Comparison of ENCODE assay signal across 15 mouse cellular contexts in the genomic region with DNA sequence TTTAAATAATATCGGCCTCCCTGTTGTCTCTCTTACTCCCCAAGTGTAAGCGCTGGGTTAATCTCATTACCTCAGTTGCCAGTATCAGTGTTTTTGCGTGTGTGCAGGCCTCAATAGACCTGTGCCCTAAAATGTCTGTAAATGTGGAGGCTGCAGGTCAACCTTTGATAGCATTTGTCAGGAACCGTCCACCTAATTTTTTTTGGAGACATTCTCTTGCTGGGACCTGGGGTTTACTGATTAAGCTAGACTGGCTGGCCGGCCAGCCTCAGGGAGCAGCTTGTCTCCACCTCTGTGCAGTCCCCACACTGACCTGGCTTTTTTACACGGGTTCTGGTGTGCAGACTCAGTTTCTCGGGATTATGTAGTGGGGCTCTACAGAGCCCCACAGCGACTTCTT. TPM values are rescaled to one million over a fixed set of nuclear protein-coding genes. Genes with fewer than 3 reads are reported as not detected.
DNase-seq lines count a peak whose midpoint lies in the region; ATAC-seq and TF ChIP-seq lines count a peak whose summit lies in the region.
"Had no signal": no experiment of that assay in that cellular context is flagged by ENCODE, and none has a peak within 500 bp of the region (broad histone marks: within the 10 kb centered on the region; RNA-seq: fewer than 3 reads in every experiment).

No protein-coding gene starts in this region.

- peak overlapping the region; percentile 42; the same call in 1 of the 2 replicates for H3K27ac ChIP-seq in heart, embryonic 13.5 days (replicated peaks)
- peak overlapping the region; percentile 11; the same call in 1 of the 2 replicates for H3K27ac ChIP-seq in spleen, adult 2 months (ENCODE audit: insufficient read depth, low read length)
- peak overlapping the region; percentile 94 for H3K27ac ChIP-seq in liver, embryonic 11.5 days (ENCODE audit: low read depth, low read length)
- no peak overlapping the region for H3K27ac ChIP-seq in stomach, embryonic 15.5 days
- H3K27ac ChIP-seq: embryonic facial prominence, embryonic 15.5 days; hindbrain, embryonic 10.5 days; neural tube, embryonic 12.5 days had no signal

- TF ChIP-seq POLR2A in spleen, adult 2 months (IDR thresholded peaks at IDR 0.05; ENCODE audit: low read depth, low read length) = no peak

- no peaks in the 10 kb centered on the region for H3K36me3 ChIP-seq in heart, embryonic 13.5 days
- 0 out of 2 replicates have a peak, but pooled peaks cover 1% of the 10 kb centered on the region for H3K36me3 ChIP-seq in spleen, adult 2 months (ENCODE audit: control insufficient read depth, insufficient read depth, low read length)
- no peaks in the 10 kb centered on the region for H3K36me3 ChIP-seq in liver, embryonic 11.5 days (ENCODE audit: control insufficient read depth, insufficient read depth, low read length)
- H3K36me3 ChIP-seq in stomach, embryonic 15.5 days = no peaks in the 10 kb centered on the region
- H3K36me3 ChIP-seq: embryonic facial prominence, embryonic 15.5 days; hindbrain, embryonic 10.5 days; neural tube, embryonic 12.5 days had no signal

- WGBS in heart, embryonic 13.5 days = 47% methylated on average over 8 of the region's 8 CpGs
- 86% methylated on average over 8 of the region's 8 CpGs for WGBS in spleen, adult 2 months
- WGBS in liver, embryonic 11.5 days = 29% methylated on average over 8 of the region's 8 CpGs
- WGBS in stomach, embryonic 15.5 days = 64% methylated on average over 8 of the region's 8 CpGs

- H3K4me1 ChIP-seq in heart, embryonic 13.5 days = peaks cover 87% of the 10 kb centered on the region
- no peaks in the 10 kb centered on the region for H3K4me1 ChIP-seq in spleen, adult 2 months (ENCODE audit: control insufficient read depth, insufficient read depth, insufficient read length)
- H3K4me1 ChIP-seq in liver, embryonic 11.5 days (replicated peaks; ENCODE audit: control insufficient read depth, insufficient read depth, low read length) = peaks cover 75% of the 10 kb centered on the region
- peaks cover 5% of the 10 kb centered on the region for H3K4me1 ChIP-seq in stomach, embryonic 15.5 days
- H3K4me1 ChIP-seq: neural tube, embryonic 12.5 days had no signal

- no peak for TF ChIP-seq CTCF in spleen, adult 2 months (IDR thresholded peaks at IDR 0.05; ENCODE audit: extremely low read depth, insufficient read depth, insufficient read length, insufficient replicate concordance)

- H3K9ac ChIP-seq in heart, embryonic 13.5 days = no peak overlapping the region; the same call in 1 of the 2 replicates
- peak overlapping the region; percentile 34; the same call in 1 of the 2 replicates for H3K9ac ChIP-seq in liver, embryonic 11.5 days (ENCODE audit: low read depth, low read length)
- no peak overlapping the region for H3K9ac ChIP-seq in stomach, embryonic 15.5 days
- H3K9ac ChIP-seq: embryonic facial prominence, embryonic 15.5 days; forebrain, postnatal 0 days; neural tube, embryonic 12.5 days had no signal

- no peak for ATAC-seq in heart, embryonic 13.5 days (ENCODE audit: extremely low read depth, insufficient number of reproducible peaks, low FRiP score, low TSS enrichment)
- peak; percentile 90 for ATAC-seq in liver, embryonic 11.5 days (replicated peaks; ENCODE audit: low FRiP score)
- peak; percentile 61; the same call in 1 of the 2 replicates for ATAC-seq in stomach, embryonic 15.5 days (ENCODE audit: insufficient read depth, low FRiP score, low read depth)
- ATAC-seq: forebrain, postnatal 0 days had no signal

- H3K27me3 ChIP-seq in heart, embryonic 13.5 days (replicated peaks) = no peaks in the 10 kb centered on the region
- no peaks in the 10 kb centered on the region for H3K27me3 ChIP-seq in spleen, adult 2 months (ENCODE audit: control insufficient read depth, insufficient read depth, low read length)
- no peaks in the 10 kb centered on the region for H3K27me3 ChIP-seq in liver, embryonic 11.5 days (replicated peaks; ENCODE audit: control insufficient read depth, insufficient read depth, low read length)
- H3K27me3 ChIP-seq in stomach, embryonic 15.5 days (replicated peaks) = no peaks in the 10 kb centered on the region
- H3K27me3 ChIP-seq: embryonic facial prominence, embryonic 15.5 days; neural tube, embryonic 12.5 days had no signal

- no peak overlapping the region for H3K4me2 ChIP-seq in heart, embryonic 13.5 days
- H3K4me2 ChIP-seq in liver, embryonic 11.5 days = peak overlapping the region; percentile 64
- H3K4me2 ChIP-seq in stomach, embryonic 15.5 days = no peak overlapping the region
- H3K4me2 ChIP-seq: embryonic facial prominence, embryonic 15.5 days; neural tube, embryonic 12.5 days had no signal

- no peak overlapping the region for H3K4me3 ChIP-seq in heart, embryonic 13.5 days
- H3K4me3 ChIP-seq in spleen, adult 2 months (ENCODE audit: extremely low read depth, insufficient read depth, insufficient read length) = no peak overlapping the region
- H3K4me3 ChIP-seq in liver, embryonic 11.5 days (ENCODE audit: low read depth, low read length) = no peak overlapping the region
- no peak overlapping the region for H3K4me3 ChIP-seq in stomach, embryonic 15.5 days (replicated peaks)
- H3K4me3 ChIP-seq: embryonic facial prominence, embryonic 15.5 days; hindbrain, embryonic 10.5 days; neural tube, embryonic 12.5 days had no signal

- no peaks in the 10 kb centered on the region for H3K9me3 ChIP-seq in heart, embryonic 13.5 days
- no peaks in the 10 kb centered on the region for H3K9me3 ChIP-seq in liver, embryonic 11.5 days (ENCODE audit: control insufficient read depth, low read length)
- no peaks in the 10 kb centered on the region for H3K9me3 ChIP-seq in stomach, embryonic 15.5 days
- H3K9me3 ChIP-seq: embryonic facial prominence, embryonic 15.5 days; hindbrain, embryonic 10.5 days; neural tube, embryonic 12.5 days had no signal

- no peak for DNase-seq in heart, adult 18-20 months
- DNase-seq in spleen, adult 2 months (ENCODE audit: low read depth in 1 of 2, low spot score in 2 of 2) = no peak
- DNase-seq in spleen, adult 18-20 months = no peak
- DNase-seq in liver, embryonic 11.5 days (ENCODE audit: low spot score) = no peak
- no peak for DNase-seq in thymus, postnatal 10 days (ENCODE audit: low spot score in 2 of 2)
- no peak for DNase-seq in cerebellum, adult 11-12 months
- DNase-seq: adrenal gland, postnatal 14 days; cerebellum, adult 11 months; forebrain, postnatal 0 days; gastrocnemius, postnatal 36 days had no signal

RNA-seq across cellular contexts. Expression of gene Ccdc6, which starts 30.4 kb away (rescaled TPM):
- polyA plus RNA-seq in heart, embryonic 13.5 days (2015; fragmentation: Nextera tagmentation; extraction: Ambion mirVana) = 12.5 and 12.9 TPM in 2 replicates
- 10 to 100 TPM; 27.9 to 28.6 TPM for total RNA-seq in heart, adult 18-20 months (2021)
- 17.7 and 22.3 TPM in 2 replicates for polyA plus RNA-seq in spleen, adult 2 months (2012; rRNA removed)
- 18.8 and 19.1 TPM in 2 replicates for polyA plus RNA-seq in liver, embryonic 11.5 days (2014; fragmentation: Nextera tagmentation; extraction: Ambion mirVana)
- 13.7 and 15.9 TPM in 2 replicates for polyA plus RNA-seq in stomach, embryonic 15.5 days (2015; fragmentation: Nextera tagmentation; extraction: Ambion mirVana)
